Mouse (Mus musculus) ES-E14 (cell line): Measurements from ENCODE around the gene Aen. TPM values are rescaled to one million over a fixed set of nuclear protein-coding genes. Genes with fewer than 3 reads are reported as not detected.

Experiments
- DNase-seq: peaks from one replicate; pipeline ENCODE4 v3.0.0-alpha.2; 2013; ENCODE audit warnings: low read depth, low spot score
- H3K27ac ChIP-seq: 2 replicates; pipeline ENCODE4 v1.5.1; 2012; ENCODE audit warnings: low read depth, mild to moderate bottlenecking, low read length, moderate library complexity, mixed read lengths; ENCODE audit not compliant: poor library complexity, insufficient read depth, severe bottlenecking
- H3K36me3 ChIP-seq: 2 replicates; pipeline ENCODE4 v1.6.1; 2012; ENCODE audit warnings: mild to moderate bottlenecking, low read length, moderate library complexity, mixed read lengths; ENCODE audit not compliant: control insufficient read depth, poor library complexity, insufficient read depth, severe bottlenecking
- H3K4me1 ChIP-seq, 2 experiments: fragments of 150-350 bp in 1 of 2; sonication (generic) in 1 of 2; 2 replicates each; pipeline ENCODE4 v1.6.1; 2012; ENCODE audit warnings: low read length in 2 of 2, mild to moderate bottlenecking in 1 of 2, mixed read lengths in 1 of 2; ENCODE audit not compliant: control insufficient read depth in 2 of 2, insufficient read depth in 2 of 2, poor library complexity in 1 of 2
- H3K4me3 ChIP-seq, 2 experiments: fragments of 150-350 bp in 1 of 2; sonication (generic) in 1 of 2; 2 replicates each; pipeline ENCODE4 v1.5.1; 2012; ENCODE audit warnings: low read length in 2 of 2, low read depth in 1 of 2, mild to moderate bottlenecking in 1 of 2, mixed read lengths in 1 of 2; ENCODE audit not compliant: insufficient read depth in 1 of 2, poor library complexity in 1 of 2, severe bottlenecking in 1 of 2
- H3K9ac ChIP-seq: 2 replicates; pipeline ENCODE4 v1.6.1; 2012; ENCODE audit warnings: low read depth, mild to moderate bottlenecking, low read length, mixed read lengths; ENCODE audit not compliant: poor library complexity, insufficient read depth, severe bottlenecking
- H3K9me3 ChIP-seq: fragments of 150-350 bp; sonication (generic); 2 replicates; pipeline ENCODE4 v1.6.1; 2012; ENCODE audit warnings: low read depth, mild to moderate bottlenecking, low read length; ENCODE audit not compliant: control insufficient read depth, insufficient read depth
- CHD2 ChIP-seq: IDR thresholded peaks from 2 replicates; pipeline ENCODE4 v1.6.1; 2014; ENCODE audit warnings: mild to moderate bottlenecking, low read depth, low read length, inconsistent platforms
- HCFC1 ChIP-seq: IDR thresholded peaks from 2 replicates; pipeline ENCODE4 v1.6.1; 2012; ENCODE audit warnings: low read length, inconsistent platforms, borderline replicate concordance; ENCODE audit not compliant: insufficient read depth
- MAFK ChIP-seq: IDR thresholded peaks from 2 replicates; pipeline ENCODE4 v1.6.1; 2014; ENCODE audit warnings: mild to moderate bottlenecking, low read depth, low read length, inconsistent platforms; ENCODE audit not compliant: insufficient read depth
- ZC3H11A ChIP-seq: IDR thresholded peaks from 2 replicates; pipeline ENCODE4 v1.6.1; 2012; ENCODE audit warnings: low read depth, mild to moderate bottlenecking, inconsistent platforms, low read length, borderline replicate concordance
- ZNF384 ChIP-seq: IDR thresholded peaks from 2 replicates; pipeline ENCODE4 v1.6.1; 2012; ENCODE audit warnings: low read depth, low read length, inconsistent platforms
- in situ Hi-C, 2 experiments: fragments of 600-800 bp; cut with MboI; formaldehyde crosslinking; loops; one replicate each; pipeline ENCODE4 v1.15.1; 2025; ENCODE audit warnings: low sequenced_read_pairs in 2 of 2, inconsistent platforms in 1 of 2; ENCODE audit not compliant: unreplicated experiment in 2 of 2
- total RNA-seq: library from RNA; depleted of rRNA; stranded (reverse); fragments of 300-350 nt; gene quantifications from 2 replicates; pipeline ENCODE4 v1.2.3, GENCODE M21; 2012

Aen gene
- total RNA-seq, 1 experiment = 146 TPM

- DNase-seq = no peak
- H3K4me3 ChIP-seq = no peak overlapping the region
- H3K9me3 ChIP-seq = no peaks in the 10 kb centered on the region
- H3K4me1 ChIP-seq = peaks cover 4 to 22% of the 10 kb centered on the region in 2 experiments; a peak in 3 of 4 replicates
- H3K36me3 ChIP-seq = peaks cover 46% of the 10 kb centered on the region
- no peak overlapping the region for H3K9ac ChIP-seq
- H3K27ac ChIP-seq = no peak overlapping the region
- in situ Hi-C loops = loop anchor here in 1 of 2 experiments (25.0 kb wide), 1 partner anchor 328 kb away; no protein-coding TSS in a partner anchor
- no peak for TF ChIP-seq ZNF384
- TF ChIP-seq CHD2 = no peak
- TF ChIP-seq HCFC1 = no peak
- no peak for TF ChIP-seq MAFK
- TF ChIP-seq ZC3H11A = no peak
These were observed 13.4 kb downstream of the Aen start for GRCm38 (mm10) chr7:78909026-78909425.

GRCm38 (mm10) chr7:78910336-78911098, 14.9 kb downstream of the Aen start:
- Histone ChIP-seq H3K27ac (no peak overlapping the region), H3K4me1 (peaks cover 4 to 20% of the 10 kb centered on the region in 2 experiments; a peak in 3 of 4 replicates), H3K4me3 (no peak overlapping the region), H3K9ac (no peak overlapping the region), H3K9me3 (no peaks in the 10 kb centered on the region), H3K36me3 (peaks cover 32% of the 10 kb centered on the region)
- in situ Hi-C loops = loop anchor here in 1 of 2 experiments (10.0 to 25.0 kb wide), 2 partner anchors 164 to 327 kb away; no protein-coding TSS in a partner anchor
- DNase-seq = no peak
- TF ChIP-seq ZC3H11A = no peak
- TF ChIP-seq ZNF384 = no peak
- TF ChIP-seq MAFK = no peak
- TF ChIP-seq HCFC1 = no peak
- no peak for TF ChIP-seq CHD2

GRCm38 (mm10) chr7:78911209-78911608, 15.6 kb downstream of the Aen start:
- in situ Hi-C loops = loop anchor here in 1 of 2 experiments (10.0 to 25.0 kb wide), 2 partner anchors 164 to 326 kb away; no protein-coding TSS in a partner anchor
- H3K4me1 ChIP-seq = peaks cover 4 to 16% of the 10 kb centered on the region in 2 experiments; a peak in 3 of 4 replicates
- DNase-seq = no peak
- H3K36me3 ChIP-seq = peaks cover 26% of the 10 kb centered on the region
- no peaks in the 10 kb centered on the region for H3K9me3 ChIP-seq
- no peak overlapping the region for H3K4me3 ChIP-seq
- H3K9ac ChIP-seq = no peak overlapping the region
- peak; percentile 69; the same call in 1 of the 2 replicates for TF ChIP-seq CHD2
- TF ChIP-seq ZNF384 = no peak
- H3K27ac ChIP-seq = no peak overlapping the region

GRCm38 (mm10) chr7:78912253-78912973, 16.8 kb downstream of the Aen start:
- no peak overlapping the region for H3K9ac ChIP-seq
- no peak for TF ChIP-seq ZC3H11A
- no peak for TF ChIP-seq HCFC1
- TF ChIP-seq ZNF384 = no peak
- TF ChIP-seq MAFK = no peak
- no peak; the same call in 1 of the 2 replicates for TF ChIP-seq CHD2
- no peak for DNase-seq
- peaks cover 4 to 16% of the 10 kb centered on the region in 2 experiments; a peak in 3 of 4 replicates for H3K4me1 ChIP-seq
- in situ Hi-C loops = loop anchor here in 1 of 2 experiments (10.0 to 25.0 kb wide), 2 partner anchors 162 to 325 kb away; no protein-coding TSS in a partner anchor
- no peaks in the 10 kb centered on the region for H3K9me3 ChIP-seq
- no peak overlapping the region for H3K4me3 ChIP-seq
- no peak overlapping the region for H3K27ac ChIP-seq
- peaks cover 15% of the 10 kb centered on the region for H3K36me3 ChIP-seq
